Mouse (Mus musculus): ENCODE results near the gene Unk. TPM values are rescaled to one million over a fixed set of nuclear protein-coding genes. Genes with fewer than 3 reads are reported as not detected.

Gene Unk
- 10 to 100 TPM; 10.1 to 14.6 (median 12.7) TPM for polyA plus RNA-seq (2017; shearing (Covaris generic))

- ATAC-seq = peak; percentile 84
Measured at GRCm38 (mm10) chr11:116030088-116030897, at the start of gene Unk. Gene Unk, plus strand, starts transcription at chr11:116030322.

GRCm38 (mm10) chr11:115982472-115982871 lies 47.6 kb upstream of the Unk start:
- ATAC-seq = no peak

- no peak for ATAC-seq
Measured at GRCm38 (mm10) chr11:115983291-115983690, 46.8 kb upstream of the Unk start.

GRCm38 (mm10) chr11:115989686-115990085 lies 40.4 kb upstream of the Unk start:
- ATAC-seq = no peak

GRCm38 (mm10) chr11:115992098-115992497 lies 38.0 kb upstream of the Unk start:
- no peak for ATAC-seq

- ATAC-seq = no peak
Measured at GRCm38 (mm10) chr11:115995256-115995655, 34.9 kb upstream of the Unk start.

GRCm38 (mm10) chr11:115997047-115997446 lies 33.1 kb upstream of the Unk start:
- no peak for ATAC-seq

GRCm38 (mm10) chr11:115997662-115998061 lies 32.5 kb upstream of the Unk start:
- no peak for ATAC-seq

GRCm38 (mm10) chr11:115999027-115999426 lies 31.1 kb upstream of the Unk start:
- ATAC-seq = no peak

GRCm38 (mm10) chr11:115999538-116000143 lies 30.5 kb upstream of the Unk start:
- ATAC-seq = no peak

- ATAC-seq = no peak
Measured at GRCm38 (mm10) chr11:116000607-116001006, 29.5 kb upstream of the Unk start.

GRCm38 (mm10) chr11:116001725-116002124 lies 28.4 kb upstream of the Unk start:
- ATAC-seq = no peak

- ATAC-seq = no peak
Measured at GRCm38 (mm10) chr11:116002894-116003293, 27.2 kb upstream of the Unk start.

GRCm38 (mm10) chr11:116004186-116004823 lies 25.8 kb upstream of the Unk start:
- no peak for ATAC-seq

- ATAC-seq = peak; percentile 41
Measured at GRCm38 (mm10) chr11:116004840-116005700, 25.1 kb upstream of the Unk start.

- no peak for ATAC-seq
Measured at GRCm38 (mm10) chr11:116005701-116006419, 24.3 kb upstream of the Unk start.

- no peak for ATAC-seq
Measured at GRCm38 (mm10) chr11:116007095-116007850, 22.8 kb upstream of the Unk start.

- no peak for ATAC-seq
Measured at GRCm38 (mm10) chr11:116008411-116008810, 21.7 kb upstream of the Unk start.

- ATAC-seq = no peak
Measured at GRCm38 (mm10) chr11:116008832-116009375, 21.2 kb upstream of the Unk start.

GRCm38 (mm10) chr11:116009661-116010060 lies 20.5 kb upstream of the Unk start:
- ATAC-seq = no peak

- ATAC-seq = no peak
Measured at GRCm38 (mm10) chr11:116010146-116010545, 20.0 kb upstream of the Unk start.
